Mouse (Mus musculus) thymus, postnatal 0 days (tissue): ENCODE measurements around the gene Trpv2. TPM values are rescaled to one million over a fixed set of nuclear protein-coding genes. Genes with fewer than 3 reads are reported as not detected.
"Not testable (repeated sequence)": the region's sequence is repeated elsewhere in the genome, so short reads cannot be mapped to it uniquely, and the experiment has no call there.

Experiments
- DNase-seq: peaks from one replicate; pipeline ENCODE4 v3.0.0-alpha.2; 2015; ENCODE audit warnings: low spot score
- polyA plus RNA-seq: library from polyadenylated mRNA; unstranded; fragments of >200 nt; fragmentation: Nextera tagmentation; extraction: Ambion mirVana; gene quantifications from 2 replicates; pipeline ENCODE4 v1.2.1, GENCODE M21; 2015

Trpv2 gene
- polyA plus RNA-seq, 1 experiment from 2014 or later, result 51.6 TPM

GRCm38 (mm10) chr11:62647661-62648590 lies 73.6 kb downstream of the Trpv2 start, which contains the start of gene Lrrc75a:
Gene Lrrc75a, minus strand, starts transcription at chr11:62648523.
- no peak for DNase-seq

GRCm38 (mm10) chr11:62648591-62649391 lies 74.5 kb downstream of the Trpv2 start, which contains the start of gene Mmgt2:
Gene Mmgt2, plus strand, starts transcription at chr11:62648664.
- peak; percentile 93 for DNase-seq

DNA sequence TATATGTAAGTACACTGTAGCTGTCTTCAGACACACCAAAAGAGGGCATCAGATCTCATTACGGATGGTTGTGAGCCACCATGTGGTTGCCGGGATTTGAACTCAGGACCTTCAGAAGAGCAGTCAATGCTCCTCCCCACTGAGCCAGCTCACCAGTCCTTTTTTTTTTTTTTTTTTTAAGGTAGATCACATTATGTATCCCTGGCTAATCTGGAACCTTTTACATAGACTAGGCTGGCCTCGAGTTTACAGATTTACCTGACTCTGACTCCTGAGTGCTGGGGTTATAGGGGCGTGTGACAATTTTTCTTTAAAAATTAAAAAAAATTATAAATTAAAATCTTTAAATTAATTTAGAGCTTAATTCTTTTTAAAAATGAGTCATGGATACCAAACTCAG lies 75.5 kb downstream of the Trpv2 start:
- DNase-seq, result not testable (repeated sequence)

Other genes starting within 250 kb of the Trpv2 start
- gene Pigl, start 116.0 kb upstream of the Trpv2 start, polyA plus RNA-seq, result 6.8 and 7.6 TPM in 2 replicates
- gene Ncor1, start 115.9 kb upstream of the Trpv2 start, polyA plus RNA-seq, result 181 and 220 TPM in 2 replicates
- 20.8 and 21.2 TPM in 2 replicates for gene Cenpv, start 35.2 kb upstream of the Trpv2 start, polyA plus RNA-seq
- gene Ubb, start 23.3 kb upstream of the Trpv2 start, polyA plus RNA-seq, result 3,204 and 3,318 TPM in 2 replicates
- gene Lrrc75a, start 74.0 kb downstream of the Trpv2 start, polyA plus RNA-seq, result 2.2 and 3.4 TPM in 2 replicates
- gene Mmgt2, start 74.2 kb downstream of the Trpv2 start, polyA plus RNA-seq, result 54.3 and 63.7 TPM in 2 replicates
- 3.0 and 3.2 TPM in 2 replicates for gene Zfp287, start 157.4 kb downstream of the Trpv2 start, polyA plus RNA-seq
- not detected in 2 replicates for gene Gm10428, start 178.6 kb downstream of the Trpv2 start, polyA plus RNA-seq
- 16.4 and 18.9 TPM in 2 replicates for gene Zfp286, start 215.0 kb downstream of the Trpv2 start, polyA plus RNA-seq
- 4.0 and 4.4 TPM in 2 replicates for gene Trim16, start 245.7 kb downstream of the Trpv2 start, polyA plus RNA-seq